Mouse (Mus musculus): ENCODE measurements around the gene Sh3gl3. TPM values are rescaled to one million over a fixed set of nuclear protein-coding genes. Genes with fewer than 3 reads are reported as not detected.

The Sh3gl3 gene
- polyA plus RNA-seq, 1 experiment from 2014 or later = 14.3 TPM

DNA sequence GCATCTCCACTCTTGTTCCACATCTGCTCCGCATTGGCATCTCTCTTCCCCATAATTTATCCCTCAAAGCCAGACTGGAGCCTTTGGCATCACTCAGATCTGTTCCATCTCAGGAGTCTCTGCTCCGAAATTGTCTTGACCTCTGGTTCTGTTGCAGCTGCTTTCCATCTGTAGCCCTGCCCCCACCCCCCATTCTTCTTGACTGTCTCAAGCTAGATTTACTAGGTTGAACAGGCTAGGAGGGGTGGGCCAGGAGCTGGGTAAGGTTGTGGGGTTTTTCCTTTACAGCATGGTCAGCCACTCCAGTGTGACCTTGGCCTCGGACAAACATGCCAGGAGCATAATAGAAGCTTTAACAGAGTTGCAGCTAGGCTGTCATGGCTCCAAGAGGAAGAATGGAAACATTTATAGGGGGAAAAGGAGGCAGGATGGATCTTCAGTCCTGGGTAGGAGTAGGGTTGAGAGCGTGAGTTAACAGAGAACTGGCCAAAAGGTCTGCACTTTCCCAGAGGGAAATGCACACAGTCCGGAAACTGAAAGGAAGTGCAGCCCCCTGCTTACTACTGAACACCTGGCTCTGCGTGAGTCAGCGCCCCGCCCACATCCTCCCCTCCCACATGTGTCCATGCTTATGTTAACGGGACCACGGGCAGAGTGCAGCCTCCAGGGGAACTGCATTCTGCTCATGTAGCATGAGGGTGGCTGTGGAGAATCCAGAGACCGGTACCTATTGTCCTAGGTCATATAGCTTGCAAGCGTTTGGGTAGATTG is 30.6 kb downstream of the Sh3gl3 start:
- Histone ChIP-seq H3K9ac (no peak overlapping the region), H3K9me3 (no peaks in the 10 kb centered on the region), H3K36me3 (no peaks in the 10 kb centered on the region), H3K27ac (no peak overlapping the region; the same call in 1 of the 2 replicates), H3K4me3 (replicated peaks) (no peak overlapping the region), H3K4me2 (replicated peaks) (peak overlapping the region; percentile 15; the same call in 1 of the 2 replicates), H3K27me3 (replicated peaks) (no peaks in the 10 kb centered on the region), H3K4me1 (replicated peaks) (peaks cover 15% of the 10 kb centered on the region)
- ATAC-seq = peak; percentile 72
- 30% methylated on average over 12 of the region's 12 CpGs for WGBS

DNA sequence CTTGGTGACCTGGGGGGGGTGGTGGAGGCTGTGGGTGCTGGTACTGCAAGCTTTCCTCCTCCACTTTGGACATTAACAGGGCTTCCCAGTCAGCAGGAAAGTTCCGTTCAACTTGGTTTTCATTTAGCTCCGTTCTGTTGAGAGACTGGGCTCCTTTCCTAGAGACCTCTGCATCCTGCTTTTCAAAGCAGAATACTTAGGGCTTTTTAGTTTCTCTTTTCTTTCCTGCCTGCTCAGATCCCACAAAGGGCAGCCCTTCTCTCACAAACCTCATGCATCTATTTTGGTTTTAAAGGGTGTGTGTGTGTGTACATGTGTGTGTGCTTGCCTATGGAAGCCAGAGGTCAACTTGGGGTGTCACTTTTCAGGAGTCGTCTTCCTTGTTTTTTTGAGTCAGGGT is 31.3 kb downstream of the Sh3gl3 start:
- H3K9me3 ChIP-seq = no peaks in the 10 kb centered on the region
- ATAC-seq = no peak
- peak overlapping the region; percentile 15; the same call in 1 of the 2 replicates for H3K4me2 ChIP-seq (replicated peaks)
- H3K4me1 ChIP-seq (replicated peaks) = peaks cover 15% of the 10 kb centered on the region
- no peak overlapping the region for H3K9ac ChIP-seq
- no peak overlapping the region for H3K27ac ChIP-seq
- H3K36me3 ChIP-seq = no peaks in the 10 kb centered on the region
- 47% methylated on average over 3 of the region's 3 CpGs for WGBS
- no peak overlapping the region for H3K4me3 ChIP-seq (replicated peaks)
- H3K27me3 ChIP-seq (replicated peaks) = no peaks in the 10 kb centered on the region

- ATAC-seq = no peak
- WGBS = 90% methylated on average over 8 of the region's 8 CpGs
- no peak overlapping the region for H3K27ac ChIP-seq
- no peak overlapping the region for H3K4me3 ChIP-seq (replicated peaks)
- H3K9ac ChIP-seq = no peak overlapping the region
- no peak overlapping the region for H3K4me2 ChIP-seq (replicated peaks)
- peaks cover 15% of the 10 kb centered on the region for H3K4me1 ChIP-seq (replicated peaks)
- H3K36me3 ChIP-seq = no peaks in the 10 kb centered on the region
- H3K9me3 ChIP-seq = no peaks in the 10 kb centered on the region
- H3K27me3 ChIP-seq (replicated peaks) = no peaks in the 10 kb centered on the region
These were observed 33.1 kb downstream of the Sh3gl3 start for GRCm38 (mm10) chr7:82206787-82207186.

DNA sequence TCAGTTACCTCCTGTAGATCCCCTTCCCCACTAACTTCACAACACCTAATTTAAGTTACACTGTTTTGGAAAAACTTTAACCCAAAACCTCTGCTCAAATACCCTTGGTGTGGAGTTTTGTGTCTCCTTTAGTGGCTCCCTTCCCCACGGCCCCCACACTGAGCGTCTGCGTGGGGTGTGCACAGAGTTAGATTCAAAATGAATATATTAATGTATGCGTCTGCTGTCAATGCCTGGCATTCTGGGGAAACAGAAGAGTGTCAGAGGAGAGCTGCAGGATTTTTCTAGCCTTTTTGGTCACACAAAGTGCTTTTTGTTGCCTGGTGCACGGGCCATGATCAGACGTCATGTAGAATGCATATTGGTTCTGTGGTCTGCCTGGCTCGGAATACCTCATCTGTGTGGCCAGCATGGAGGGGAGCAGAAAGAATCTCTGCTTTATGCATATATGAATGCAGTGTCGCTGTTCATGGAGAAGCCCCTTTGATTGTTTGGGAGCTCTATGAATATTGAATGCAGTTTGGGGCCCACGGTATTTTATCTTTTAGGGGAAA is 47.8 kb downstream of the Sh3gl3 start:
- Histone ChIP-seq H3K4me1 (replicated peaks) (no peaks in the 10 kb centered on the region), H3K4me2 (replicated peaks) (no peak overlapping the region), H3K9me3 (no peaks in the 10 kb centered on the region), H3K27ac (no peak overlapping the region), H3K9ac (no peak overlapping the region), H3K4me3 (replicated peaks) (no peak overlapping the region), H3K27me3 (replicated peaks) (no peaks in the 10 kb centered on the region), H3K36me3 (no peaks in the 10 kb centered on the region)
- ATAC-seq = no peak
- 86% methylated on average over 9 of the region's 9 CpGs for WGBS

GRCm38 (mm10) chr7:82223906-82224846 is 50.5 kb downstream of the Sh3gl3 start:
- Histone ChIP-seq H3K9ac (no peak overlapping the region), H3K4me3 (replicated peaks) (no peak overlapping the region), H3K27ac (no peak overlapping the region), H3K27me3 (replicated peaks) (no peaks in the 10 kb centered on the region), H3K4me2 (replicated peaks) (no peak overlapping the region), H3K4me1 (replicated peaks) (no peaks in the 10 kb centered on the region), H3K36me3 (no peaks in the 10 kb centered on the region), H3K9me3 (no peaks in the 10 kb centered on the region)
- no peak for ATAC-seq
- WGBS = 46% methylated on average over 10 of the region's 10 CpGs

GRCm38 (mm10) chr7:82233201-82233600 is 59.6 kb downstream of the Sh3gl3 start:
- WGBS = 76% methylated on average over 7 of the region's 7 CpGs
- no peak for ATAC-seq

GRCm38 (mm10) chr7:82234010-82234897 is 60.6 kb downstream of the Sh3gl3 start:
- H3K27ac ChIP-seq = no peak overlapping the region
- ATAC-seq = no peak
- H3K27me3 ChIP-seq (replicated peaks) = no peaks in the 10 kb centered on the region
- no peaks in the 10 kb centered on the region for H3K36me3 ChIP-seq
- H3K4me3 ChIP-seq (replicated peaks) = no peak overlapping the region
- no peak overlapping the region for H3K4me2 ChIP-seq (replicated peaks)
- H3K9ac ChIP-seq = no peak overlapping the region
- no peaks in the 10 kb centered on the region for H3K9me3 ChIP-seq
- 0 out of 2 replicates have a peak, but pooled peaks cover 7% of the 10 kb centered on the region for H3K4me1 ChIP-seq (replicated peaks)
- WGBS = 34% methylated on average over 11 of the region's 11 CpGs

More at GRCm38 (mm10) chr7:82233201-82233600, 59.6 kb downstream of the Sh3gl3 start:
- no peaks in the 10 kb centered on the region for H3K9me3 ChIP-seq
- H3K9ac ChIP-seq = no peak overlapping the region
- no peak overlapping the region for H3K27ac ChIP-seq
- no peaks in the 10 kb centered on the region for H3K27me3 ChIP-seq (replicated peaks)
- H3K4me1 ChIP-seq (replicated peaks) = 0 out of 2 replicates have a peak, but pooled peaks cover 7% of the 10 kb centered on the region
- H3K4me2 ChIP-seq (replicated peaks) = no peak overlapping the region
- no peak overlapping the region for H3K4me3 ChIP-seq (replicated peaks)
- H3K36me3 ChIP-seq = no peaks in the 10 kb centered on the region

DNA sequence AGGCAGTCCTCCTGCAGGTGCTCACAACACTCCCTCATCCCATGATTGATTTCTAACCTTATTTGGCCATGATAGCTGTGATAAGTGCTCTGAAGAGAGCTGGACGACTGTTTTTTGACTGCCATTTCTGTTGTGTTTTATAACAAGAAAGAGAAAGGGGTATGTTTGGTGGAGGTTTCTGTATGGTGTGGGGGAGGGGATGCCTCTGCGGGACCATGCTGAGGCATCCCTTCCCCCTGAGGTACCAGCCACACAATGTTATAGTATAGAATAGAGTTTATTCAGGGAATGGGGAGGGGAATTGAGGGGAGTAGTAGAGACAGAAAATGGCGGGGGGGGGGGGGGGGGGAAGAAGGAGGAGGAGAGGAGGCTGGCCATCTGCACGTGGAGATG is 61.3 kb downstream of the Sh3gl3 start:
- no peaks in the 10 kb centered on the region for H3K9me3 ChIP-seq
- 0 out of 2 replicates have a peak, but pooled peaks cover 7% of the 10 kb centered on the region for H3K4me1 ChIP-seq (replicated peaks)
- H3K36me3 ChIP-seq = no peaks in the 10 kb centered on the region
- no peak for ATAC-seq
- H3K27ac ChIP-seq = no peak overlapping the region
- no peak overlapping the region for H3K4me3 ChIP-seq (replicated peaks)
- H3K4me2 ChIP-seq (replicated peaks) = no peak overlapping the region
- no peaks in the 10 kb centered on the region for H3K27me3 ChIP-seq (replicated peaks)
- WGBS = 30% methylated on average over 3 of the region's 4 CpGs
- no peak overlapping the region for H3K9ac ChIP-seq

- Histone ChIP-seq H3K9me3 (no peaks in the 10 kb centered on the region), H3K27me3 (replicated peaks) (no peaks in the 10 kb centered on the region), H3K27ac (no peak overlapping the region), H3K9ac (no peak overlapping the region), H3K4me3 (replicated peaks) (no peak overlapping the region), H3K4me1 (replicated peaks) (0 out of 2 replicates have a peak, but pooled peaks cover 7% of the 10 kb centered on the region), H3K4me2 (replicated peaks) (no peak overlapping the region), H3K36me3 (no peaks in the 10 kb centered on the region)
- WGBS = 74% methylated on average over 9 of the region's 9 CpGs
- ATAC-seq = no peak
These were observed 61.8 kb downstream of the Sh3gl3 start for GRCm38 (mm10) chr7:82235486-82235885.

GRCm38 (mm10) chr7:82236152-82236898 is 62.7 kb downstream of the Sh3gl3 start:
- Histone ChIP-seq H3K4me3 (replicated peaks) (no peak overlapping the region), H3K4me1 (replicated peaks) (0 out of 2 replicates have a peak, but pooled peaks cover 4% of the 10 kb centered on the region), H3K4me2 (replicated peaks) (no peak overlapping the region), H3K9me3 (no peaks in the 10 kb centered on the region), H3K36me3 (no peaks in the 10 kb centered on the region), H3K27ac (no peak overlapping the region), H3K9ac (no peak overlapping the region), H3K27me3 (replicated peaks) (no peaks in the 10 kb centered on the region)
- ATAC-seq = no peak
- WGBS = 65% methylated on average over 11 of the region's 11 CpGs

DNA sequence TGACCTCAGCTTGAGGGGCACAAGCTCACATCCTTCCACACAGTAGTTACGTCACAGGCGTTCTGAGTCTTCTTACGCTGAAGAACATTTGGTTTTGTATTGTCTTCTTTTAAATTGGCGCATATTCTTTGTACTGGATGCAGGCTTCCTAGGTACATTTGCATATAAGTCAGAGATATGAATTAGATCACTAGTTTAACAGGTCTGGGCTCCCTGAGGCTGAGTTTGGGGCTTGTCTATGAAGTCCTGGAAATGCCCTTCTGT is 63.2 kb downstream of the Sh3gl3 start:
- Histone ChIP-seq H3K27me3 (replicated peaks) (no peaks in the 10 kb centered on the region), H3K4me3 (replicated peaks) (no peak overlapping the region), H3K36me3 (no peaks in the 10 kb centered on the region), H3K4me1 (replicated peaks) (0 out of 2 replicates have a peak, but pooled peaks cover 4% of the 10 kb centered on the region), H3K9me3 (no peaks in the 10 kb centered on the region), H3K9ac (no peak overlapping the region), H3K27ac (no peak overlapping the region), H3K4me2 (replicated peaks) (no peak overlapping the region)
- no peak for ATAC-seq
- 84% methylated on average over 4 of the region's 4 CpGs for WGBS

Data from intestine, embryonic 15.5 days (tissue).